Mouse (Mus musculus) midbrain, postnatal 0 days (tissue): ENCODE data around the gene Slc5a10. TPM values are rescaled to one million over a fixed set of nuclear protein-coding genes. Genes with fewer than 3 reads are reported as not detected.

Experiments
- ATAC-seq: fragments of 200-750 bp; cut with Nextera tagmentation; 2 replicates; pipeline ENCODE4 v1.8.0; 2017; ENCODE audit warnings: moderate number of reproducible peaks, mild to moderate bottlenecking, moderate TSS enrichment, moderate library complexity; ENCODE audit not compliant: low FRiP score
- DNase-seq: peaks from one replicate; pipeline ENCODE4 v3.0.0-alpha.2; 2015; ENCODE audit warnings: low spot score
- H3K27ac ChIP-seq: fragments of 300-500 bp; sonication (generic); 2 replicates; pipeline ENCODE4 v1.5.1; 2014; ENCODE audit warnings: low read depth, mild to moderate bottlenecking, low read length, mixed read lengths
- H3K27me3 ChIP-seq: fragments of 300-500 bp; sonication (generic); 2 replicates; pipeline ENCODE4 v1.6.1; 2014; ENCODE audit warnings: low read length, control low read depth, mixed read lengths; ENCODE audit not compliant: insufficient read depth
- H3K36me3 ChIP-seq: fragments of 300-500 bp; sonication (generic); 2 replicates; pipeline ENCODE4 v1.6.1; 2014; ENCODE audit warnings: low read length, control low read depth, mixed read lengths; ENCODE audit not compliant: insufficient read depth
- H3K4me1 ChIP-seq: fragments of 300-500 bp; sonication (generic); 2 replicates; pipeline ENCODE4 v1.6.1; 2014; ENCODE audit warnings: mild to moderate bottlenecking, control low read depth, antibody characterized with exemption, low read length, mixed read lengths; ENCODE audit not compliant: insufficient read depth
- H3K4me2 ChIP-seq: fragments of 300-500 bp; sonication (generic); 2 replicates; pipeline ENCODE4 v1.6.1; 2014; ENCODE audit warnings: low read depth, mild to moderate bottlenecking, low read length, mixed read lengths; ENCODE audit not compliant: poor library complexity, severe bottlenecking
- H3K4me3 ChIP-seq: fragments of 300-500 bp; sonication (generic); 2 replicates; pipeline ENCODE4 v1.5.1; 2014; ENCODE audit warnings: low read depth, mild to moderate bottlenecking, low read length, moderate library complexity
- H3K9ac ChIP-seq: fragments of 300-500 bp; sonication (generic); replicated peaks from 2 replicates; pipeline ENCODE4 v1.6.1; 2014; ENCODE audit warnings: mild to moderate bottlenecking, low read length, moderate library complexity, mixed read lengths; ENCODE audit not compliant: poor library complexity, severe bottlenecking
- H3K9me3 ChIP-seq: fragments of 300-500 bp; sonication (generic); 2 replicates; pipeline ENCODE4 v1.6.1; 2016; ENCODE audit warnings: low read length, control low read depth
- CTCF ChIP-seq: IDR thresholded peaks from 2 replicates; pipeline ENCODE4 v1.5.1; 2016; ENCODE audit warnings: antibody characterized with exemption, mild to moderate bottlenecking
- WGBS: fragments of 180-500 bp; shearing (Covaris S2); extraction: QIAGEN DNeasy Blood & Tissue Kit; methylation state at CpG from one replicate; pipeline ENCODE4 v1.1.7; 2014; 5-methylcytosine and 5-hydroxymethylcytosine counted together
- polyA plus RNA-seq: library from polyadenylated mRNA; unstranded; fragments of >200 nt; fragmentation: Nextera tagmentation; extraction: Ambion mirVana; gene quantifications from 2 replicates; pipeline ENCODE4 v1.2.1, GENCODE M21; 2015
- total RNA-seq: library from RNA; depleted of rRNA; stranded (reverse); fragments of >200 nt; gene quantifications from 2 replicates; pipeline ENCODE4 v1.2.3, GENCODE M21; 2014

Gene Slc5a10
- total and polyA plus RNA-seq, 2 experiments from 2014 or later: 0.19 TPM; not detected in 1

GRCm38 (mm10) chr11:61657432-61657831 is 63.2 kb downstream of the Slc5a10 start:
- Histone ChIP-seq H3K27me3 (no peaks in the 10 kb centered on the region), H3K36me3 (no peaks in the 10 kb centered on the region), H3K27ac (no peak overlapping the region), H3K9ac (no peak overlapping the region), H3K4me2 (no peak overlapping the region), H3K4me1 (no peaks in the 10 kb centered on the region), H3K9me3 (no peaks in the 10 kb centered on the region), H3K4me3 (no peak overlapping the region)
- ATAC-seq (no peak), DNase-seq (no peak)
- 56% methylated on average over 2 of the region's 2 CpGs for WGBS
- no peak for TF ChIP-seq CTCF

- Histone ChIP-seq H3K36me3 (no peaks in the 10 kb centered on the region), H3K4me3 (no peak overlapping the region), H3K4me1 (no peaks in the 10 kb centered on the region), H3K27ac (no peak overlapping the region), H3K27me3 (no peaks in the 10 kb centered on the region), H3K9me3 (no peaks in the 10 kb centered on the region), H3K9ac (no peak overlapping the region), H3K4me2 (no peak overlapping the region)
- DNase-seq (no peak), ATAC-seq (no peak)
- WGBS: 71% methylated on average over 6 of the region's 6 CpGs
- TF ChIP-seq CTCF: no peak
Measured at GRCm38 (mm10) chr11:61656148-61656850, 64.3 kb downstream of the Slc5a10 start.

GRCm38 (mm10) chr11:61655649-61656048 is 65.0 kb downstream of the Slc5a10 start:
- Histone ChIP-seq H3K27me3 (no peaks in the 10 kb centered on the region), H3K9ac (no peak overlapping the region), H3K4me1 (no peaks in the 10 kb centered on the region), H3K27ac (no peak overlapping the region), H3K4me3 (no peak overlapping the region), H3K9me3 (no peaks in the 10 kb centered on the region), H3K4me2 (no peak overlapping the region), H3K36me3 (no peaks in the 10 kb centered on the region)
- DNase-seq: no peak
- 68% methylated on average over 4 of the region's 4 CpGs for WGBS
- no peak for TF ChIP-seq CTCF
- ATAC-seq: no peak

- WGBS: 85% methylated on average over 4 of the region's 4 CpGs
- Histone ChIP-seq H3K27ac (no peak overlapping the region), H3K4me1 (no peaks in the 10 kb centered on the region), H3K36me3 (no peaks in the 10 kb centered on the region), H3K4me2 (no peak overlapping the region), H3K27me3 (no peaks in the 10 kb centered on the region), H3K9ac (no peak overlapping the region), H3K4me3 (no peak overlapping the region), H3K9me3 (no peaks in the 10 kb centered on the region)
- TF ChIP-seq CTCF: no peak
- DNase-seq: no peak
- ATAC-seq: no peak
Measured at GRCm38 (mm10) chr11:61654786-61655311, 65.8 kb downstream of the Slc5a10 start.

- Histone ChIP-seq H3K27me3 (no peaks in the 10 kb centered on the region), H3K36me3 (no peaks in the 10 kb centered on the region), H3K9ac (no peak overlapping the region), H3K4me3 (no peak overlapping the region), H3K9me3 (no peaks in the 10 kb centered on the region), H3K27ac (no peak overlapping the region), H3K4me2 (no peak overlapping the region), H3K4me1 (no peaks in the 10 kb centered on the region)
- DNase-seq (no peak), ATAC-seq (no peak)
- TF ChIP-seq CTCF: no peak
- 60% methylated on average over 2 of the region's 2 CpGs for WGBS
Measured at GRCm38 (mm10) chr11:61653568-61653967, 67.1 kb downstream of the Slc5a10 start.

- Histone ChIP-seq H3K27ac (no peak within 1 kb of the TSS), H3K4me1 (no peaks in the 10 kb centered on the region), H3K27me3 (no peaks in the 10 kb centered on the region; the same call in 1 of the 2 replicates), H3K9me3 (no peaks in the 10 kb centered on the region), H3K36me3 (no peaks in the 10 kb centered on the region), H3K9ac (no peak within 1 kb of the TSS), H3K4me2 (no peak within 1 kb of the TSS), H3K4me3 (no peak within 1 kb of the TSS)
- ATAC-seq: no peak
- WGBS: 69% methylated on average over 10 of the region's 10 CpGs
- no peak for TF ChIP-seq CTCF
- DNase-seq: no peak
Measured at GRCm38 (mm10) chr11:61652686-61653447, 67.8 kb downstream of the Slc5a10 start, which contains the start of gene Grap. TSS of gene Grap (plus strand) at chr11:61653265.
